Mouse (Mus musculus): ENCODE measurements around the gene Ccdc103.

Gene Ccdc103

DNA sequence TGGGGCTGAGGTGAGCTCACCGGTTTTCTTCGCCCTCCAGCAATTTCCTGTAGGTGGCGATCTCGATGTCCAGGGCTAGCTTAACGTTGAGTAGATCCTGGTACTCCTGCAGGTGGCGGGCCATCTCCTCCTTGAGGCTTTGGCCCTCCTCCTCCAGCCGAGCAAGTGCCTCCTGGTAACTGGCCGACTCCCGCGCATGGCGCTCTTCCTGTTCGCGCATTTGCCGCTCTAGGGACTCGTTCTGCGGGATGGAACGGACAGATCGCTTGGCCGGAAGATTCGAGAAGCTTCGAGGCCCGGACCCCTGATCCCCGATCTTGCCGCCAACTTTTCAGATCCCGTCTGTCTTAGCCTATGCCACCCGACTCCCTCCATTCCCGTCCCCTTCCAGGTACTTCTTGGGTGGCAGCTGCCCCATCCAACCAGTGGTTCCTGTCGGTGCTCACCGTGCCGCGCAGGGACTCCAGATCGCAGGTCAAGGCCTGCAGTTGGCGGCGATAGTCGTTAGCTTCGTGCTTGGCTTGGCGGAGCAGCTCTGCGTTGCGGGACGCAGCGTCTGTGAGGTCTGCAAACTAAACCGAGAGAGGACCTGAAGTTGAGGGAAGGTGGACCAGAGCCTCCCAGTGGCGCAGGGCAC, 12.1 kb downstream of the Ccdc103 start:
- DNase-seq = peak; percentile 96

DNA sequence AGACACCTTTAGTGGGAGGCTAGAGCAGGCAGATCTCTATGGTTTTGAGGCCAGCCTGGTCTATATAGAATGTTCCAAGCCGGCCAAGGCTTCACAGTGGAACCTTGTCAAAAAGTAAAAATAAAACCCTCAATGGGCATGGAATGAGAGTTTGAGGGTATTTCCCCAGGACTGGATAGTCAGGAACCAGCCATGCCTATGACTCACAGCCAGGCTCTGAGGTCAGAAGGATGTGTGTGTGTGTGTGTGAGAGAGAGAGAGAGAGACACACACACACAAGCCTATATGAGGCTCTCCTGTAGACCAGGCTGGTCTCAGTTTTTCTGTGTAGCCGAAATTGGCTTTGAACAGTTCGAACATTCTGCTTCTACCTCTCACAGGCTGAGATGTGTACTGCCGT, 13.7 kb downstream of the Ccdc103 start:
- DNase-seq = no peak

DNA sequence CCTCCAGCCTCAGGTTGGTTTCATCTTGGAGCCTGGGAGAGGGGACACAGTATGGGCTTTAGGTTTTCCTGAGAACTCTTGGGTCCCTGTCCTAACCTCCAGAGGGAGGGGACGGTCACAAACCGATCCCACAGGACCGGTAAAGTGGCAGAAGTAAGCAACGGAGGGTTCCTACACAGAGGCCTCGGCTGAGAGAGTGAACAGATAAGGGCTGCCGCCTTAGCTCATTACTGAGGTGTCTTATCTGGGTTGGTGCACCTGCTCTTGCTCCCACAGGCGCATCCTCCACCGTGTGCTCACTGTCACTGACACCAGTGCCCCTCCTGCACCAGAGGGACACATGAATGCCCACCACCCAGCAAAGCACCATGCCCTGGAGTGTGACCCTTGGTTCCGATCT, 14.8 kb downstream of the Ccdc103 start:
- peak; percentile 73 for DNase-seq

DNA sequence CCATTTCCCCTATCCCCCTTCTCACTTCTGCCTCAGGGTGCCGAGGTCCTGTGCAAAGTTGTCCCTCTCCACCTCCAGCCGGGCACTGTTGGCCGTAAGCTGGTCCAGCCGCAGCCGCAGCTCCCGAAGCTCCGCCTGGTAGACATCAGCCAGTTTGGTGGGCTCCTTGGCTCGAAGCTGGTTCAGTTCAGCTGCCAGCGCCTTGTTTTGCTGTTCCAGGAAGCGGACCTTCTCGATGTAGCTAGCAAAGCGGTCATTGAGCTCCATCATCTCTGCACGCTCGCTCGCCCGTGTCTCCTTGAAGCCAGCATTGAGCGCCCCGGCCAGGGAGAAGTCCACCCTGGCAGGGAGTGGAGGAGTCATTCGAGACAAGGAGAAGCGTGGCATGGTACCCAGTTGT, 15.6 kb downstream of the Ccdc103 start:
- DNase-seq = no peak

DNA sequence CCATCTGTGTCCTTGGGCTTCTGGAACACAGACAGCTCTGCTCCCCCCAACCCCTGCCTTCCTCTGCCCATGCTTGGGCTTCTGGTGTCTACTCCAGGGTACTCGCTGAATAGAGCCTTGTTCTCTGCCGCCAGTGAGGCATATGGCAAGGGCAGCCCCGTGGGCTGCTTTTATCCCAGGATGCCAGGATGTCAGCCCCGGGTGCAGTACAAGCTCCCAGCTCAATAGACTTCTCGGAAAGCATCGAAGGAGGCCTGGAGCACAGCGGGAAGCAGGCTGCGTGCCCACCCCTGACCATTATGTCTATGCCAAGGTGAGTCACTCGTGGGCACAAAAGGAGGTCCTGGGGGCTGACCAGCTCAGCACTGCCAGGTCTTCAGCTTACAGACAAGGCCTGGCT, 17.4 kb downstream of the Ccdc103 start:
- peak; percentile 85 for DNase-seq

DNA sequence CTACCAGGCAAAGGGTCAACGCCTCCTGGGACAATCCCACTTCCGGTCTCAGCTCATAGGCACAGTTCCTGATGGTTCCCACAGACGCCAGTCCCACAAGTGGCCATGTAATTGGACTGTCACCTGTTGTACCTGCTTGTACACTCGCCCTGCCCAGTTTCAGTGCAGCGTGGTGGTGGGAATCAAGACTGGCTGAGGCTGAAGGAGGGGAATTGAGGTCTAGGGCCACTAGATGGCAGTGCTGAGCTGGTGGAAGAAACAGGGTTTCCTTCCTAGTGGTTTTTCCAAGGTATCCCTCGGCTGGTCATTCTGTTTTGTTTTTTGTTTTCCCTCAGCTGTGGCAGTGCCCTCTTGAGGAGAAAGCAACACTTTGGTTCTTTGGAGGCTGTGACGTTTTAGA, 19.8 kb downstream of the Ccdc103 start, which contains the start of gene Gfap:
Gene Gfap (minus strand): TSS at position 150 of the 400 bp plus-strand sequence.
- peak; percentile 95 for DNase-seq

DNA sequence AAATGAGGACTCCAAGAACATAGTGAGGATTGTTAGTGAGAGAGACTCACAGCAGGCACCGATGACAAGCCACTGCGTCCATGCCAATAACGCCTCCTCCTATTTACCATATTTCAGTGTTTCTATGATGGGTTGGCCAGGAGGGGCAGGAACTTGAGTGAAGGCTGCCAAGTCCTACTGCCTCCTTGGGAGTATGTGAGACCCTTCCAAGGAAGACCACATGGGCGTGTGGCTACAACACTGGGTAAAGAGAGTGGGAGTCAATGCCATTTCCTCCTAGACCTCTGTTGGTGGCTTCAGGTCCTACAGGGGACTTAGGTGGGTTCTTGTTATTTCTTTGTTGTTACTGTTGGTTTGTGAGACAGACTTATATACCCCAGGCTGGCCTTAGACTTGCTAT, 20.2 kb downstream of the Ccdc103 start:
- peak; percentile 84 for DNase-seq

DNA sequence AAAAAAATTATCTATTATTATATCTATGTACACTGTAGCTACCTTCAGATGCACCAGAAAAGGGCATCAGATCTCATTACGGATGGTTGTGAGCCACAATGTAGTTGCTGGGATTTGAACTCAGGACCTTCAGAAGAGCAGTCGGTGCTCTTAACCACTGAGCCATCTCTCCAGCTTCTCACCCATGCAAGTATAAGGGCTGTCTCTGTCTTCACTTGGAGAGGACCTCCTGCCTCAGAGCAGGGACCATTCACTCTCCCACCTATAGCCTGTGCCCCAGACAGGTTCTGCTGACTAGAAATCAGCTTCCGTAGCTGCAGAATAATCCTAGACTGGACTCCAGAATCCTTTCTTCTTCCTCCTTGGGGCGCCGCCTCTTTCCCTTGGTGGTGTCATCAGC, 21.1 kb downstream of the Ccdc103 start:
- no peak for DNase-seq

DNA sequence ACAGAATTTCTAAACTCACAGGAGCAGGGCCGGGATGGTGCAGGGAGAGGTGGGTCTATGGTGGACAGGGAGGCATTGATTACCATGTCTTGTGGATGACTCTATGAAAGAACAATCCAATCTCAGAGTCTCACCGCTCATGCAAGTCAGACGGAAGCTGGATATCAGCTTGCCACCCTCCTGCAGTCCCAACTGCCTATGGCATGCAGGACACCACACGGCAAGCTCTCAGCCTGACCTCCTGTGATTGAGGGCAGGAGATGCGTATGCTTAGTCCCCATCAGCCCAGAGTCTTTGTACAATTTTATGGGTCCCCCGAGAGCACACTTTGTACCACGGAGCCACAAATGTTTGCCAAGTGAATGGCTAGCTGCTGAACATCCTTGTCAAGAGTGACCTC, 22.6 kb downstream of the Ccdc103 start:
- DNase-seq = peak; percentile 63

DNA sequence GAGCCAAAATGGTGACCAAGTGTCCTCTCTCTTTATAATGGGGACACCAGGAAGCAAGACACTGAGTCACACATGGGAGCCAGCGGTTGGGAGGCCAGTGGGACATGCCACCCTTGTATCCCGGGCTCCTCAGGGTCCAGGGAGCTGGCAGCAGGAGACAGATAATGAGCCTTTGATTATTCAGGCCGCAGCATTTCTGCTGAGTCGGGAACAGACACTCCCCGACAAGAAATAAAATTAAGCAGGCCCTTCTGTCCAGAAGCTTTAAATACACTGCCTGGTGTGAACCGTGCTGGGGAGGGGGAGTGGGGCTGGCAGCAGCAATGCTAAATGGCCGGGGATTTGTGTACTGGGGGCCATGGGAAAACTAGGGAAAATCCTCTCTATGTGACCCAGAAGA, 30.4 kb downstream of the Ccdc103 start:
- DNase-seq = peak; percentile 62

DNA sequence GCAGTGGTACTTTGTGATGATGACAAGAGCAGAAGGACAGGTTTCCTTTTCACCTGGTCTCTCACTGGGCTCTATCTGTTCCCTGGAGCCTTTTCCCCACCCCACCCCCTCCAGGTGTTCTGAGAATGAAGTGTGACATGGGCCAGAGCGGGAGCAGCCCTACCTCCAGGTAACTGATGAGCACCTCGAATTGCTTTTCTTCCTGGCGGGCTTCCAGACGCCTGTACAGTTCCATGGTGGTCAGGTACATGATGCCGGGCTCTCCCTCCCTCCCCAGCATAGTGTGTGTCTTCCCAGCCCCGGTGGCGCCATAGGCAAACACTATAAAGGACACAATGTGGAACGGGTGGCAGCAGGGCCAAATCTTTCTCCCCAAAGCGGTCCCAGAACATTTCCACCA, 34.4 kb downstream of the Ccdc103 start:
- DNase-seq = peak; percentile 84

DNA sequence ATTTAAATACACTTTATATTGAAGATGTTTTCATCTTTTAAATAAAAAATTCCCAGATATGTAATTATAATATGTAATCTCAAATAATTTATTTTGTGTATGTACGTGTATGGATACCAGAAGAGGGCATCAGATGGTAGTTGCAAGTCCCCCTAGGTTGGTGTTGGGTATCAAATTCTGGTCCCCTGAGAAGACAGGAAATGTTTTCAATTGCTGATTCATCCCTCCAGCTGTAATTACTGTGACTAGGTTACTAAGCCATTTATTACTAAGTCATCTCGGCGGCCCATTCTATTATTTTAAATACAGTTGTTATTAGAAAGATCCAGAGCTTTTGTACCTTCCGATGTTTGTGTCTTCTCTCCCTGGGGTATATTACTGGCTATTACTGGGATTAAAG, 37.1 kb downstream of the Ccdc103 start:
- DNase-seq = peak; percentile 4

DNA sequence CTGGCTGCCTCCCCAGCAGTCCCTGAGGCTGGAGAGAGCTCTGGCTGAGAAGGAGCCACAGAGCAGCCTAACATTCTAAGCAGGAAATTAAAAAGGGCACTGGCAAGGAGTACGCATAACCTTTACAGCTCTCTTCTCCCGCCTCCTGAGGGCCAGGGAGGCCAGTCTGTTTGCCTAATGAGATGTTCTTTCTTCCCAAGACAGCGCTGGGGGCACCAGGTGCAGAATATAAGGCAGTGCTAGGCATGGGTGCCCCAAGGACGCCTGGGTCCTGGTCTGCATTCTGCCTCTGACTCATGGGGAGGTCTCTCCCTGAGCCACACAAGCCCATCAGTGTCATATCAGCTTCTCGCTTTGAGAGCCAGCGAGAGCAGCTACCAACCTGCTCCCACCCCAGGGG, 40.5 kb downstream of the Ccdc103 start:
- DNase-seq = peak; percentile 70

DNA sequence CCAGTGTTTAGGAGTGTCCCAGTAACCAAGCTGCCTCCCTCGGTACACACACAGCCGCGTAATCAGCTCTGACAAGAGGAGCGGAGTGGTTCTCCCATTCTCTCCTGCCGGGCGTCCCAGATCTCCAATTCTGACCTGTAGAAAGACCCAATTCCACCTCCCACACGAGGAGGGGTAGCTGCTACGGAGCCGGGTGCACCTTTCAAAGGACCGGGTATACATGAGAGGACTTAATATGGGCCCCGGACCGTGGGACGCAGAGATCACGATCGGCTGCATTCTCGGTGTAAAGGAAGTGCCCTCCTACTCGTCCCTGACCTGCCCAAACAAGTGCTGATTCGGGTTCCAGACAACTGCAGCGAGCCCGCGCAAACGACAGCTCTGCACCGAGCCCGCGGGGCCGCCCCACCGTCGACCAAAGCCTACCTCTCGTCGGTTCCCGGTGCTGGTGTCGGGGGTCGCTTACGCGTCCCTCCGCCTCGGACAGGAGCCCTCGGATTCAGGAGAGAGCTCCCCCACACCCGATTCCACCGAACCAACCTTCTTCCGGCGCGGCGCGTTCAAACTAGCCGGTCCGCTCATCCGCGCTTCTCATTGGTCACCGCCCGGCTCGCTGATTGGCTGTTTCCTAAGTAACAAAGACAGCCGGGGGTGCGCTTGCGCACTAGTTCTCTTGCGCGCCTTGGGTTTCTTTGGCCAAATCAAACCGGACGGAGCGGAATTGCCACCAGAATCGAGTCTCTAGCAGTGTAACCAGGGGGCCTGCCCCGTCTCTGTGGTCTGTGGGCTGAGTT, 43.8 kb downstream of the Ccdc103 start, which contains the start of gene Kif18b:
Gene Kif18b (minus strand): TSS at position 568 of the 794 bp plus-strand sequence.
- DNase-seq = peak; percentile 100

DNA sequence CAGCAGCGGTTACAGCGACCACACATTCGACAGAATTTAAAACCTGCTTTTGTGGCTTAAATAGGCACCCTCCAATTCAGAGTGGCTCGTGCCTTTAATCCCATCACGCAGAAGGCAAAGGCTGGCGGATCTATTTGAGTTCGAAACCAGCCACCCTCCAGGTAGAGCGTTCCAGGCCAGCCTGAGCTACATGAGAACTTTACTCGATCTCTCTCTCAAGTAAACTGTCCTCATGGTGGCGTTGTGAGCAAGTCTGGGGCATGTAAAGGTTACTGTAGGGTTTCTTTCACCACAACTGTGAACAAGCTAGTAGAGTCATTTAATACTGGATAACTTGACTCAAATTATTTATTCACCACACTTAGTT, 44.3 kb downstream of the Ccdc103 start:
- DNase-seq = no peak

DNA sequence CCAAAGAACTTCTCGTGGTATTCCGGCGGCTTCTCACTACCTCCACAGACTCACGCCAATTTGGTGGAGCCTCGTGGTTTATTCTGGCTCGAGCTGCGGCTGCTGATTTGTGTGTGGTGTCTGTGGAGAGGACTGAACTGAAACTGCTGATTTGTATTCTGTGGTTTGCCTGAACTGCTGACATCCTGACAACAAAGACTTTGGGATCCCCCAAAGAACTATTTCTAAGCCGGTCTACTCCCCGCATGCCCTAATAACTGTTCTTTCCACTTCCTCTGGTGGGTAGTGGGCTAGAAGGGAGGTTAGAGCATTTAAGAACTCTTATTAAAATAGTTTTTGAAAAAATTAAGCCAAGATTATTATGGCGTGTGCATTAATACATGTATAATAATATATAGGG, 49.7 kb downstream of the Ccdc103 start:
- no peak for DNase-seq

All from heart, adult 11 months (tissue).